Mouse (Mus musculus) urinary bladder, postnatal 10 days (tissue): Measurements from ENCODE around the gene Nelfe.
"Not testable (repeated sequence)": the region's sequence is repeated elsewhere in the genome, so short reads cannot be mapped to it uniquely, and the experiment has no call there.

ENCODE experiments used
- DNase-seq: peaks from one replicate; pipeline ENCODE4 v3.0.0; 2022; ENCODE audit warnings: low spot score

Gene Nelfe

GRCm38 (mm10) chr17:34893072-34893824, 43.1 kb downstream of the Nelfe start:
- DNase-seq, result no peak

GRCm38 (mm10) chr17:34894074-34894597, 43.9 kb downstream of the Nelfe start:
- DNase-seq, result peak; percentile 86

GRCm38 (mm10) chr17:34894801-34895530, 44.8 kb downstream of the Nelfe start:
- DNase-seq, result no peak

- DNase-seq, result no peak
These were observed 45.5 kb downstream of the Nelfe start for GRCm38 (mm10) chr17:34895724-34896123.

GRCm38 (mm10) chr17:34896366-34896765, 46.2 kb downstream of the Nelfe start:
- no peak for DNase-seq

GRCm38 (mm10) chr17:34897373-34898159, 47.4 kb downstream of the Nelfe start:
- no peak for DNase-seq

- no peak for DNase-seq
These were observed 48.0 kb downstream of the Nelfe start, which contains the start of the genes C2 and Ehmt2 for GRCm38 (mm10) chr17:34898160-34898586. TSS of gene C2 (minus strand) at chr17:34898265. TSS of gene Ehmt2 (plus strand) at chr17:34898469.

GRCm38 (mm10) chr17:34898706-34899052, 48.5 kb downstream of the Nelfe start:
- DNase-seq, result no peak

- no peak for DNase-seq
These were observed 49.1 kb downstream of the Nelfe start for GRCm38 (mm10) chr17:34899053-34899889.

GRCm38 (mm10) chr17:34899890-34900243, 49.7 kb downstream of the Nelfe start:
- no peak for DNase-seq

GRCm38 (mm10) chr17:34900826-34901225, 50.6 kb downstream of the Nelfe start:
- DNase-seq, result not testable (repeated sequence)

- DNase-seq, result not testable (repeated sequence)
These were observed 51.8 kb downstream of the Nelfe start for GRCm38 (mm10) chr17:34901948-34902347.

GRCm38 (mm10) chr17:34902895-34903294, 52.7 kb downstream of the Nelfe start:
- no peak for DNase-seq
